Mouse (Mus musculus): ENCODE measurements around the gene Cdc6.
"Not testable (repeated sequence)": the region's sequence is repeated elsewhere in the genome, so short reads cannot be mapped to it uniquely, and the experiment has no call there.

The Cdc6 gene

DNA sequence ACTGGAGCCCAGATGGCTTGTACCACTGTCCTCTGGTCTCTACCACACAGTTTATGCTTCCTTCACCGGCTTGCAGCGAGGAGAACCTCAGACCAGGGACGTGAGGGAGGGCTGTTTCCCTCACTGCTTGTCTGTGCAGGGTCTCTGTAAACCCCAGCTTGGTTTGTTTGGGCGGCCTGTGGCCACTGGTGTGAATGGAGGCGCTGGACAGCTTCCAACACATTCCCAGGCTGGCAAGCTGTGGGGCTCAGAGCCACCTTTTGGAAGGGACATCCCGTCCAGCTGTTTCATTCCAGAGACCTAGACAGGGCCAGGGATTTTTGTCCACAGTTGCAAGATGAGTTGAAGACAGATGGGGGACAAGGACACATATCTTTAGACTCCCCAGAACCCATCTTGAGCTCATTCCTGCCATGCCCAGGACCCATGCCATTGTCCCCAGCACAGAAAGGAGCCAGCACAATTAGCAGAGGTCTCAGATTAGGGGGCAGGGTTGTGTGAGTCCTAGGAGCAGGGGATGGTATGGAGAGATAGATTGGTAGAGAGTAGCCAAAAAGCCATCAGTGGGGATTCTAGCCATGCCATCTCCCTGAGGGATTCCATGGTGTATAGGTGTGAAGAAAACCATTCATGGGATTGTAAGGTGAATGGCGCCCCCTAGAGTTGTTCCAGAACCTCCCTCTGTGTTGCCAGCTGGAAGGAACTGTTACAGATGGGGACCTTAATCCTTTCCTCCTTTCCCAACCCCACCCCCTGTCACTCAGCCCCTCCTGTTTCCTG is 24.1 kb downstream of the Cdc6 start:
- no peak for DNase-seq (ENCODE audit: low spot score in 2 of 2)

DNA sequence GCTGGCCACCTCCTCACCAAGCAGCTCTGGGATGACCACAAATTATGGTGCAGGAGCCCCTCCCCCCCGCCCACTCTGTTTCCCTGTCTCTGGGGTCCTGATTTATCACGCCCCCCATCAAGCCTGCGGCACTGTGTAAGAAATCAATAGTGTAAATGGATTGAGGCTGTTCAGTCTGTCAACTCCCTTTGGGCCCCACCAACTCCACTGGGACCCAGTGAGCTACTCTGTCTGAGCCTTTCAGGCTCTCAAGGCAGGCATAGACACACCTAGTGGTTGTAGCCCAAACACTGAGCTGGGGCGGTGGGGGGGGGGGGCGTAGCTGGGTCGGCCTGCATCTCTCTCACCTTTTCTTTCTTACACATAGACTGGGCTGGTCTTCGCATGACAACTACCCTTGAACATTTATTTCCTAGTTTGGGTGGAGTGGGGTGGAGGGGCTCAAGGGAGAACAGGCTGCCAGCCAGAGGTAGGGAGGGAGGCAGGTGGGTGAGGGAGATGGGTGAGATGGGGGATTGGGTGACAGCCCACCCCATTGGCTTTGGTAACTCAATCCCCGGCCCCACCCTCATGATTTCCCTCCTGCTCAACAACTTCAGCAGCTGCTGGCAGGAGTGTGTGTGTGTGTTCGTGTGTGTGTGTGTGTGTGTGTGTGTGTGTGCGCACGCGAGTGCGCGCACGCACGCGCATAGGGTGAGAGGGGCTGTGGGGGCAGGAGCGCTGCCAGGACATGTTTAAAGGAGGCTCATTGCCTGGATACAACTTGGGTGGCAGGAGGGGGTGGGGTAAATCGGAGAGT is 24.9 kb downstream of the Cdc6 start:
- DNase-seq (ENCODE audit: low spot score in 2 of 2) = no peak

DNA sequence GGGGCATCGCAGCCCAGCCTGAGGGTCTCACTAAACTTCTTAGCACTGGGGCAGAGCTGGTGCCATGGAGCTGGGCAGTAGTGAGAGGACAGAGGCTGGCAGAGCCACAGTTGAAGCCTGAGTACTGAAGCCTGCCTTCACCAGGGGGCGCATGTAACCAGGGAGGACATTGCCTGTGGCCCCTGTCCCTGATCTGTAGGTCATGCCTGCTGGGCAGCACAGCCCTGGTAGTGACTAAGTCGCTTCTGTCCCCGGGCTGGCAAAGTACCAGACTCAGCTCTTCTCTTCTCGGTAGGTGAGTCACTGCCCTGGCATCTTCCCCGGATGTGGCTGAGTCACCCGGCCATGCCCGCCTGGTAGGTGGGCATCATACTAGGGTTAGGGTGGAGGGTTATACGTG is 25.6 kb downstream of the Cdc6 start:
- DNase-seq (ENCODE audit: low spot score in 2 of 2) = peak in 1 of 2 experiments; percentile 77

- not testable (repeated sequence) for DNase-seq (ENCODE audit: low spot score in 2 of 2)
Observed at GRCm38 (mm10) chr11:98933847-98934246, 26.2 kb downstream of the Cdc6 start.

GRCm38 (mm10) chr11:98934367-98934766 is 26.8 kb downstream of the Cdc6 start:
- DNase-seq (ENCODE audit: low spot score in 2 of 2) = no peak

DNA sequence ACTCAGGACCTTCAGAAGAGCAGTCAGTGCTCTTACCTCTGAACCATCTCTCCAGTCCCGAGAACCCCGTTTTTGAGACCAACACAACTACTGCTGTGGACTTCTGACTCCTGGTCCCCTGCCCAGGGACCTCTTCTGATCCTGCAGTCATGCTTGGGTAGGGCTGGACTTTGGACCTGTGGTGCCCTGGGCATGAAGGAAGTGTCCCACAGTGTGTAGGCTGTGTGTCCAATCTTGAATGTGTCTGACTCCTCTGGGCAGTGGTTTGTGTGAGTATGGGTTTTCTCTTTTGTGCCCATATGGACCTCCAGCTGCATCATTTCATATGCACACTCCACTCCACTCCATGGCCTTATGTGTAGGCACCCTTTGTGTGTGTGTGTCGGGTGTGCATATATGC is 27.5 kb downstream of the Cdc6 start:
- DNase-seq (ENCODE audit: low spot score in 2 of 2) = no peak

GRCm38 (mm10) chr11:98936170-98936569 is 28.6 kb downstream of the Cdc6 start:
- DNase-seq (ENCODE audit: low spot score in 2 of 2) = no peak

DNA sequence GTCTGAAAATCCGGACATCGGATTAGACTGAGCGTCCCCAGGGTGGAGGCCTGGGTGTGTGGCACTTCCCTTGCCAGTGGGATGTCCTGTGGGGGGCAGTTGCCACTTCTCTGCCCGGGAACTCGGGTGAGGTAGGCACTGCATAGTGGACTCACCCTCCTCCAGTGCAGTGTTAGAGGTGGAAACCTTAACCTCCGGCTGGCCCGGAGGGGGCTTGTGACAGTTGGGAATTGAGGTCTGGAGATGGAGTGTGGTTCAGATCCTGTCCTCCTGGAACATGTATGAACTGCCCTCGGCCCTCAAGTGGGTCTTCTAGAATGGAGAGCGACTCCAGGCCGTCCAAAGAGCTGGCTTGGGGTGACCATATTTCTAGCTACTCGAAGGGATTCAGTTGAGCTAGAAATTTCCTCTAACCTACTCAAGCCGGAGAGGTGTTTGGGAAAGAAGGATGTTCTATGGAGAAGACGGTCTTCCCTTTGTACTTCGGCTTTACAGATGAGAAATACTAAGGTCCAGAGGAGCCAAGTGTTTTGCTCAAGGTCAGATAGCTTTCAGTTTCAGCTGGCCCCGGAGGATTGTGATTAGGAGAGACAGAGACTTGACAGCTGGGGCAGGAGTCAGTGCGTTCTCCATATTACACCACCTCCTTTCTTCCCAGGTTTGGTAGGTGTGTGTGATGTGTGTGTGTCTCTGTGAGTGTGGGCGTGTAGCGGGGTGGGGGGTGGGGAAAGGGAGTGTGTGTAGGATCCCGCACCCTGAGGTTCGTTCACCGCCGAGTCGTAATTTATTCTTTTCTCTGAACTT is 29.2 kb downstream of the Cdc6 start:
- DNase-seq (ENCODE audit: low spot score in 2 of 2) = no peak

- peak in 1 of 2 experiments; percentile 83 for DNase-seq (ENCODE audit: low spot score in 2 of 2)
Observed at GRCm38 (mm10) chr11:98937410-98937913, 29.9 kb downstream of the Cdc6 start.

- DNase-seq (ENCODE audit: low spot score in 2 of 2) = peak in 1 of 2 experiments; percentile 67
Observed at GRCm38 (mm10) chr11:98937914-98938694, 30.5 kb downstream of the Cdc6 start.

DNA sequence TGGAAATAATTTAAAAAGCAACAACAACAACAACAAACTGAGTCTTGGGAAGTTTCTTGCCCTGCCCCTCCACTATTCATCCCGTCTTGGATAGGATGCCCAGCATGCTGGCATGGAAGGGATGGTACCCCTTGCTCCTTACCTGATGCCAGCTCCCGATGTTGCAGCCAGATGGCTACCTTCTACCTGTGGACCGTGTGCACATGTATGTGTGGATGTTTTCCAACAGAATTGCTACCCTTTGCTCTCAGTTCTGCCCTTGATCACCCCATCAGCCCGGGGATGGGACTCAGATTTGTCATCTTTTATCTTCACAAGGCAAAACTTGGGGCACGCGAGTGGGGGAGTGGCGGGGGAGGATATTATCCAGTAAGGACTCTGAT is 31.1 kb downstream of the Cdc6 start:
- DNase-seq (ENCODE audit: low spot score in 2 of 2) = no peak

- peak in 1 of 2 experiments; percentile 49 for DNase-seq (ENCODE audit: low spot score in 2 of 2)
Observed at GRCm38 (mm10) chr11:98939084-98939952, 31.7 kb downstream of the Cdc6 start.

DNA sequence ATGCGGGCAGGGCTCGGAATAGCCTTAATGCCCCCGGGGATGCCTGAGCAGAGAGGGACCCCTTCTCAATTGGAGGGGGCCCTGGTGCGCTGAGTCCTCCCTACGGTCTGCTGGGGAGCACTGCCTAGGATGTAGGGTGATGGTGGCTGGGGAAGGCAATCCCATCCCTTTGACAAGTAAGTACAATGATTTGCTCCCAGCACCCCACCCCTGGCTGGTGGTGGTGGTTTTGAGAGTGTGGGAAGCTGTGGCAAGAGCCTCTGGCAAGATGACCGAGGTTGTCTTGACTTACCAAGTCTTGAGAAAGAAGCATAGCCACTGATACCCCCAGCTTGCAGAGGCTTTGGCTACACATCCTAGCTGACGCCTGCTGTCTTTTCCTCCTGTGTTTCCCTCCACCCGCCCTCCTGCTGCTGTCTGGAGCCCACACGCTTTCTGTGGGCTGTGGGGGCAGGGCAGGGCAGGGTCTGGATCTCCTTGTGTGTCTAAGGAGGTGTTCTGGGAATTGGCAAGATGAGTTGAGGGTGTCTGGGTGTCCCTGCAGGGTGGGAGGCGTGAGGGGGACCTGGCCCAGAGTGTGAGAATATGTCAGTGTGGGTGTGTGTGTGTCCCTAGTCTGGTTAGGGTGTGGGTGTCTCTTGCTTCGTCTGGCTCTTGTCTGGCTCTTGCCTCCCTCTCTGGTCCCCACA is 32.5 kb downstream of the Cdc6 start:
- no peak for DNase-seq (ENCODE audit: low spot score in 2 of 2)

DNA sequence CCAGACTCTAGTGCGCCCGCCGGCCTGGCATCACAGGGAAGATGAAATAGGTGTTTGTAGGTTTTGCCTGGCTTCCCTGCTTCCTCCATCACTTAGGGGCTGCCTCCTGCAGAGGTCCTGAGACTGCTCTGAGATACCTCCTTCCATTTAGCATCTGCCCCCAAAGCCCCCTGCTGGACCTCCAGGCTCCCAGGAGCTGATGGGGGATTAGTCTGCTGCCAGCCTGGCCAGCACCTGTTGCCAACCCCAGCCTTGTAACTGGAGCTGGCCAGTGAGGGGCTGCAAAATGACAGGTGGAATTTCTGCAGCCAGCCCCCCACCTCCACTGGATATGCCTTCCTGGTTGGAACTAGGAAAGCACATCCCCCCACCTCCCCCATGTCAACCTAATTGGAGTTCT is 33.2 kb downstream of the Cdc6 start:
- no peak for DNase-seq (ENCODE audit: low spot score in 2 of 2)

DNA sequence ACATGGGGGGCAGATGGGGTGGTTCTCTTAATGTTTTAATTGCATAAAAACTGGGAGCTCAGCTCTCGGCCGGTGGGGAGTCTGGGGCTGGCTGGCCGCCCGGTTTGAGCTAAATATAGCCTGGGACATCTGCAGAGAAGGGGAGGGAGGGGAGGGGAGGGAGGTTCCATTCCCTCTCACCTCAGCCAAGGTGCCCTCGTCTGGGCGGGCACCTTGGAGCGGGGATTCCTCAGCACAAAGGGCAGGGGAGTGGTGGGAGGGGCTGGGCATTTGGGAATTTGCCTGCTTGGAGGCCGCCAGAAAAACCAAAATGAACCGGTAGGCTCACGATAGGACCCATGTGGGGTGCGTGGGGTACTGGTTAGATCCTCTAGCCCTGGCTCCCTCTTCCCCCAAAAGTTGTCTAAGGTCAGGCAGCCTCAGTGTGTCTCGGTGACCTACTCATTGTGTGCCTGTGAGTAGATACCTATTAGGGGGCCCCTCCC is 33.8 kb downstream of the Cdc6 start:
- no peak for DNase-seq (ENCODE audit: low spot score in 2 of 2)

- DNase-seq (ENCODE audit: low spot score in 2 of 2) = peak in 1 of 2 experiments; percentile 86
Observed at GRCm38 (mm10) chr11:98941826-98942550, 34.4 kb downstream of the Cdc6 start.

GRCm38 (mm10) chr11:98942555-98942922 is 34.9 kb downstream of the Cdc6 start:
- no peak for DNase-seq (ENCODE audit: low spot score in 2 of 2)

DNA sequence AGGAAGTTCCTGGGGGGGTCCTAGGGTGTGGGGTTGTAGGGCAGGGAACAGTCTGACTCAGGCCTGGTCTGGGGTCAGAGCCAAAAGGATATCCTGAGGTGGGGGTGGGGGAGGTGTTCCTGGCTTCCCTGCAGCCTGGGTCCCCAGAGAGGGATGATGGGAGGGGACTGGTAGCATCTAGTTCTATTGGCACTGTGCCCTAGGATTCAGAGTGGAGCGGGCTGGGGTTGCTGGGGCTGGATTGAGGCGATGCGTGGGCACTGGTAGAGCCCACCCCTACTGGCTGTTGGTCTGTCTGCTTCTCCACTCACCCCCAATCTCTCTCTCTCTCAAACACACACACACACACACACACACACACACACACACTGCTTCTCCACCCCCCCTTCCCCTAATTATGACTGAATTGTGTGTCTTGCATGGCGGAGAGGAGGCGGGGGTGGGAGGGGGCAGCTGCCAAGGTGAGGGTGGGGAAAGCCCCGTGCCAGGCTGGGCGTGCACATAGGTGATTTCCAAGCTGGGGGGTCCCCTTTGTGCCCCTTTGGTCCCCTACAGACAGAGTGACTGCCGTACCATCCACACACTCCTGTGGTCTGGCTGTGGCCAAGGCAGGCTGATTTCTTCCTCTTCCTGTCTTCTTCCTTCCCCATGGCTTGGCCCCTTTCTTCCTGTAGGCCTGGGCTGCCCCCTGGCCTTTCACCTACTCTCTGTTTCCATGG is 35.5 kb downstream of the Cdc6 start:
- DNase-seq (ENCODE audit: low spot score in 2 of 2) = peak in 1 of 2 experiments; percentile 66
